Mouse (Mus musculus) common myeloid progenitor, adult 5-6 weeks (primary cell): Measurements from ENCODE around the gene Rab8a. TPM values are rescaled to one million over a fixed set of nuclear protein-coding genes. Genes with fewer than 3 reads are reported as not detected.

Experiments
- ATAC-seq: replicated peaks from 2 replicates; pipeline ENCODE4 v1.8.0; 2016; ENCODE audit warnings: low read depth, mild to moderate bottlenecking, moderate TSS enrichment, inconsistent platforms; ENCODE audit not compliant: poor library complexity, severe bottlenecking
- total RNA-seq: library from RNA; stranded (forward); fragments of 200-1000, 187-1606 nt; gene quantifications from 2 replicates; pipeline ENCODE4 v1.2.3, GENCODE M21; 2017

The Rab8a gene
- total RNA-seq, 1 experiment from 2014 or later: 303 TPM

DNA sequence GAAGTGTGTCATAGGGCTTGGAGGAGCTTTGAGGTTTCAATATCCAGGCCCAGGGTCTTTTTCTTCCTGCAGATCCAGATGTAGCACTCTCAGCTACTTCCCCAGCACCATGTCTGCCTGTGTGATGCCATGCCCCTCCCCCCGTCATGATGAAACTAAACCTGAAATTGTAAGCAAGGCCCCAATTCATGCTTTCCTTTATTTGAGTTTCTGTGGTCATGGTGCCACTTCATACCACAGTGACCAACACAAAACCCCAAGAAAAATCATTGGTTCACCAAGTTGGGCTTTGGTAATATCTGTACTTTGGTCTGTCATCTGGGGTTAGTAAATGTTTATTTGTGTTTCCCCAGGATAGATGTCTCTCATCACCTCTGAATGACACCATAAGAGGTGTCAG, 47.6 kb downstream of the Rab8a start:
- ATAC-seq: no peak

DNA sequence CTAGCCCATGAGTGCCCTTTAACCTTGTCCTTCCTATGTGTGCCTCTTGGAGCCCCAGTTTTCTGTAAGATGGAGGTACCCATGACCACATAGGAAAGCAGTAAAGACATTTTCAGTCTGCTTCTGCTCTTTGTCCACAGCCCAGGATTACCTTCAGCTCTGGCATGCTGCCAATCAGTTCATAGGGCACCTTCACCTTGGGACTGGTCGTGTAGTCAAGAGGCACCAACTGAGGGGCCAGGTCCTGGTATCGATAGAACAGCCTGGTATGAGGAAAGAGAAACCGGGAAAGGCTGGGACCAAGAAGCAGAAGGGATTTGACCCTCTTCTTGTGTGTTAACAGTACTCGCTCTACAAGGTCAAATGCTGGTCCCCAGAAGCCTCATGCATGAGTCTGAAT, 49.2 kb downstream of the Rab8a start:
- no peak for ATAC-seq

DNA sequence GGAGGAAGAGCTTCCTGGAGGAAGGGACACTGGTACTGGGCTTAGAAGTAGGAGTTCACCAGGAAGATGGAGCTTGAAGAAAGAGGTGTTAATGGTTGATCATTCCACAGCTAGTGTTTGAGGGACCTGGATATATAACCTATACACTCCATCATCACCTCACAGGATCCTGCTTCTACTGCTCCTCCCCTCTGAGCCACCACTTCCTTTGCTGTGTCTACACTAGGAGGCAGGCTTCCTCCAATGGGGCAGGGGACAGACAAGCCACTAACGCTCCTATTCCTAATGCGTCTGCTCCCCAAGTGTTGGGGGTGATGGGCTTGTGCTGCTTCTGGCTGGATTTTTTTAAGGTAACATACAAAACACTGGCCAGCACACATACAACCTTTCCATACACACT, 49.7 kb downstream of the Rab8a start:
- 0 out of 2 replicates have a peak, but pooled peaks have one; percentile 37 for ATAC-seq

DNA sequence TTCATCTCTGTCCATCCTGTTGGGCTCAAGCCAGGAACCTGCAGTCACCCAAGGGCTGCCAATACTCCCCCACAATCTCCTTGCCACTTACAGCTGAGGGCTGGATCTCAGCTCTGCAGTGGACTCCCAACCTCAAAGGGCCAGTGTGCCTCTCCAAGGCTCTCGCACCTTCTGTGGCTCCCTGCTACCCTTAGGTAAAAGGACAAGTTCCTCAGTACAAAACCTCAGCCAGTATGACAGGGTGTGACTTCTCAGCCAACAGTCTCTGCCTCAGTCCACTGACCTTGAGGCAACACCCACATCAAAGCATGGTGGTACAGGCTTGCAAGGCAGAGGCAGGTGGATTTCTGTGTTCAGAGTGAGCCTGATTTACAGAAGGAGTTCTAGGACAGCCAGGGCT, 50.8 kb downstream of the Rab8a start:
- no peak for ATAC-seq

DNA sequence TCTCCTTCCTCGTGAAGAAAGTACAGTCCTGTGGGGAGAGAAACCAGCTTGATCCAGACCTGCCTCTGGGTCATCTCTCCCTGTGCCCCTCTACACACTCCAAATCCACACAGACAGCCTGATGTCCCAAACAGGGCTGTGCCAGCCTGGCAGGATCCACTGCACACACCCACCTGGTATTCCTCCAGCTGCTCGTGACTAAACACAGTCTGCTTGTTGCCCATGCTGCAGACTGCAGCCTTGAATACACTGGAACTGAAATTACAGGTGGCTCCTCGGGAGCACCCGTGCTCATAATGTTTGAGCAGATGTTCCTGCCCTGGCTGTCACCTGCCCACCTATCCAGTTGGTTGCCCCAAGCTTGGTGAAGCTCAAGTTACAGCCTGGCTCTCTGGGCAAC, 51.8 kb downstream of the Rab8a start, which contains the start of gene Cib3:
Gene Cib3 (minus strand): TSS at position 87 of the 400 bp plus-strand sequence.
- ATAC-seq: no peak

DNA sequence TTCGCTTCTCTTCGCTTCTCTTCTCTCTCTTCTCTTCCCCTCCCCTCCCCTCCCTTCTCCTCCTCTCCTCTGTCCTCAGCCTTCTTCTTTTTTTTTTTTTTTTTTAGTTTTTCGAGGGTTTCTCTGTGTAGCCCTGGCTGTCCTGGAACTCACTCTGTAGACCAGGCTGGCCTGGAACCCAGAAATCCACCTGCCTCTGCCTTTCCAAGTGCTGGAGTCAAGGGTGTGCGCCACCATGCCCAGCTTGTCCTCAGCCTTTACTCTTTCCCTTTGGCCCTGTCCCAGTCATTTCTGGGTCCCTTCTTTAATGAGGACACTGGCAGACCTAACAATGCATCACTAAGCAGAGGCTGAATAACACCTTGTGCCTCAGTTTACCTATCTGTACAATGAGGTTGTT, 52.5 kb downstream of the Rab8a start, which contains the start of gene Gm11034:
Gene Gm11034 (minus strand): TSS at position 101 of the 400 bp plus-strand sequence.
- ATAC-seq: no peak

DNA sequence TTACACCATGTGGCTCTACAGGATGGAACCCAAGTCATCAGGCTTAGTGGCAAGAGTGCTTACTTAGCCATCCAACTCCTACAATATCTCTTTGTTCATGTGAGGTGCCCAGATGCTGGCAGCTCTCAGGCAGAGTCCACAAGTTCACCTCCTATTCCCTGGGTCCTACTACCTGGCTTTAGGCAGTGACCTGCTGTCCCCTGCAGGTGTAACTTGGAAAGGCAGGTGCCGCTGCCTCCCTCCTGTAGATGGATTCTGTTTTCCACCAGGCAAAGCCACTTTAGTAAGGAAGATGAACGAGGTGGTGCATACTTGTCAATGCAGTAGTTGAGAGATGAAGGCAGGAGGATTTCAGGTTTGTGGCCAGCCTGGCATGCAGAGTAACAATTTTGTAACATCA, 54.1 kb downstream of the Rab8a start:
- no peak for ATAC-seq

DNA sequence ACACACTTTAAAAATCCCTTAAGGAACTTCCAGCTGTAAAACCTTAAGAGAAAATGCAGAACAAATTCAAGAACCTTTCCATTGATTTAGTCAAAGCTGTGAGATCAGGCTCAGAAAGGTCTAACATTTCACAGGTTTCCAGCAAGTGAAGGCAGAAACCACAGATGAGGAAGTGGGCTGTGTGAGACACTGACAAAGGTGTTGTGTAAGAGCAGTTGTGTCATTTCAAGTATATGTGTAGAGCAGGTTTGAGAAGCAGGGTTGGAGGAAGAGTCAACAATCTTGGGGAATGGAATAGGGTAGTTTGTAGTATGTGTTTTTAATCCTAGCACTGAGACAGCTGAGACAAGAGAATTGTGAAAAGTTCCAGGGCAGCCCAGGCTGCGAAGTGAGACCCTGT, 54.9 kb downstream of the Rab8a start:
- ATAC-seq: peak; percentile 72

DNA sequence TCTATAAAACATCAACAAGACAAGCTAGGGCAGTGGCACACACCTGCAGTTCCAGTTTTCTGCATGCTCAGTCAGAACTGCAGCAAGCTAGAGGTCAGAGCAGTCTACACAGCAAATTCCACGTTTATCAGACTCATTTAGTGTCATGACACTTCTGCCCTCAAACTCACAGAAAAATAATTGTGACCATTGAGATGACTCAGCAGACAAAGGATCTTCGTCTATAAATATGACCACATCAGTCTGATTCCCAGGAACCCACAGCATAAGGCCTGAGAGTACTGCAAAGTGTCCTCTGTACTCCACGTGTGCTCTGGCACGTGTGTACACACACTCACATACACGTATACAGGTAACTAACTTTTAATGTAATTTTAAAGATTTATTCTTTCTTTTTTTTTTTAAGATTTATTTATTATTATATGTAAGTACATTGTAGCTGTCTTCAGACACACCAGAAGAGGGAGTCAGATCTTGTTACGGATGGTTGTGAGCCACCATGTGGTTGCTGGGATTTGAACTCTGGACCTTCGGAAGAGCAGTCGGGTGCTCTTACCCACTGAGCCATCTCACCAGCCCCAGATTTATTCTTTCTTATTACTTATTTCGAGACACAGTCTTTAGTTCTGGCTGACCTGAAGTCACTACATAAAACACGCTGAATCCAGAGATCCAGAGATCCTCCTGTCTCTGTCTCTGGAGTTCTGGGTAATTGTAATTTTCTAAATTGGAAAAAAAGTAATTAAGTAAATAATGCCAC, 58.0 kb downstream of the Rab8a start:
- ATAC-seq: no peak

DNA sequence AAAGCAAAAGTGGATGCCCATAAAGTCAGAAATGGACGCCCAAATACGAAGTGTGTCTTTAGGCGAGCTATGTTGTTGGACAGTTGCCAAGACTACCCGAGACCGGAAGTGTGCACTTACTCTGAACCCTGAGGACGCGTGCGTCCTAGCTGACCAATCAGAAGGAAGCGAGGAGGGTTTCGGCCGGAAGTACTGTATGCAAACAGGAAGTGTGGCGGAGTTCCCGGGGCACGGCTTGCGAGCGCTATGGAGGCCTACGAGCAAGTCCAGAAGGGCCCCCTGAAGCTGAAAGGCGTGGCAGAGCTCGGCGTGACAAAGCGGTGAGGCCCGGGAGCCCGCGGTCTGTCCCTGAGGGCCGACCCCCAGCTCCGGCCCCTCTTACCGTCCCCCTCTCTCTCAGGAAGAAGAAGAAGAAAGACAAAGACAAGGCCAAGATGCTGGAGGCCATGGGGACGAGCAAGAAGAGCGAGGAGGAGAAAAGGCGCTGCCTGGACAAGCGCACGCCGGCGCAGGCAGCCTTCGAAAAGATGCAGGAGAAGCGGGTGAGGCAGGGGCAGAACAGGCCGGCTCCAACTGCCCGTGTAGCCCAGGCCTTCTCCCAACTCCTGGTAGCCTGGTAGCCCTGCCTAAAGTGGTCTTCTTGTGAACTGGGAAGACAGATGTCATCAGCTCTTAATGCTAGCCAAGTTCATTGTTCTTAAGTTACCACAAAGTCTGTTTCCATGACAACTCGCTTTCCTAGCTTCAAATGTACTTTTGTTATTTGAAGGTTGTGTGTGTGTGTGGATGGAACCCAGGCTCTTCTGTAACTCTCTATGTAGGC, 58.8 kb downstream of the Rab8a start, which contains the start of gene Fam32a:
Gene Fam32a (plus strand): TSS at position 190 of the 823 bp plus-strand sequence.
- ATAC-seq: peak; percentile 95

DNA sequence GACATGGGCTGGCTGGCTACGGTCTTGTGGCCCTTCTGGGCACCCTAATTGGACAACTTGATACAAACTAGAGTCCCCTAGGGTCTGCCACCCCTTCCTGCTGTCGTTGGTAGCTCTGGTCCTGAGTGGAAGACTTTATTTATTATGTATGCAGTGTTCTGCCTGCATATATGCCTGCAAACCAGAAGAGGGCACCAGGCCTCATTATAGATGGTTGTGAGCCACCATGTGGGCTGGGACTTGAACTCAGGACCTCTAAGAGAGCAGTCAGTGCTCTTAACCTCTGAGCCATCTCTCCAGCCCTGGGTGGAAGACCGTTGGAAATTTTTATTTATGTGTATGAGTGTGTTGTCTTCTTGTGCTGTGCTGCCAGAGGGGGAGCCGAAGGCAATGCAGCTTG, 59.8 kb downstream of the Rab8a start:
- ATAC-seq: no peak

DNA sequence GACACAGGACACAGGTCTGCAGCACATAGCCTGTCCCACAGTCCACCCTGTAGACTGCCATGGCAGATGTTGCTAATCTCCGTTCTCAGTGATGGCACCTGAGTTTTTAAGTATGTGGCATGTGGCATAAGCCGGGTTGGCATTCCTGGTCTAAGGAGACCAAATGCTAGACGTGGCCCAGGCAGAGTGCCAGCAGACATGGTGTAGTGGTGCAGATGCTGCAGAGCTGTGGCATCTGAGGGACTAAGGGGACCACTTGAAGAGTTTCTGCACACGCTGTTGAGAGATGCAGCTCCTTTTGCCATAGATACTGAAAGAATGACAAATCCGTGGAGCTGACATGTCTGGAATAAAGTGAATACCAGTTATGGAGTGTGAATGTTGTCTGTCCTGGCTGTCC, 61.7 kb downstream of the Rab8a start:
- no peak for ATAC-seq

Other genes with a start within 250 kb of the Rab8a start
- 21.8 and 35.5 TPM in 2 replicates for gene Zfp961, start 210.2 kb upstream of the Rab8a start, total RNA-seq
- 0.64 and 1.6 TPM in 2 replicates for gene Cyp4f18, start 151.6 kb upstream of the Rab8a start, total RNA-seq
- gene Olfr372, start 120.0 kb upstream of the Rab8a start, total RNA-seq: not detected in 2 replicates
- not detected in 2 replicates for gene Olfr373, start 78.0 kb upstream of the Rab8a start, total RNA-seq
- gene Olfr374, start 54.2 kb upstream of the Rab8a start, total RNA-seq: not detected in 2 replicates
- 77.0 and 102 TPM in 2 replicates for gene Tpm4, start 26.2 kb upstream of the Rab8a start, total RNA-seq
- 7.9 and 9.8 TPM in 2 replicates for gene Hsh2d, start 28.4 kb downstream of the Rab8a start, total RNA-seq
- not detected in 2 replicates for gene Cib3, start 51.6 kb downstream of the Rab8a start, total RNA-seq
- gene Gm11034, start 52.4 kb downstream of the Rab8a start, total RNA-seq: not detected in 2 replicates
- 42.5 and 56.2 TPM in 2 replicates for gene Fam32a, start 58.5 kb downstream of the Rab8a start, total RNA-seq
- gene Ap1m1, start 78.8 kb downstream of the Rab8a start, total RNA-seq: 86.6 and 88.2 TPM in 2 replicates
- 51.2 and 57.6 TPM in 2 replicates for gene Gm10282, start 144.1 kb downstream of the Rab8a start, total RNA-seq
- gene Klf2, start 157.8 kb downstream of the Rab8a start, total RNA-seq: 7.2 and 7.6 TPM in 2 replicates